In the genomic region with DNA sequence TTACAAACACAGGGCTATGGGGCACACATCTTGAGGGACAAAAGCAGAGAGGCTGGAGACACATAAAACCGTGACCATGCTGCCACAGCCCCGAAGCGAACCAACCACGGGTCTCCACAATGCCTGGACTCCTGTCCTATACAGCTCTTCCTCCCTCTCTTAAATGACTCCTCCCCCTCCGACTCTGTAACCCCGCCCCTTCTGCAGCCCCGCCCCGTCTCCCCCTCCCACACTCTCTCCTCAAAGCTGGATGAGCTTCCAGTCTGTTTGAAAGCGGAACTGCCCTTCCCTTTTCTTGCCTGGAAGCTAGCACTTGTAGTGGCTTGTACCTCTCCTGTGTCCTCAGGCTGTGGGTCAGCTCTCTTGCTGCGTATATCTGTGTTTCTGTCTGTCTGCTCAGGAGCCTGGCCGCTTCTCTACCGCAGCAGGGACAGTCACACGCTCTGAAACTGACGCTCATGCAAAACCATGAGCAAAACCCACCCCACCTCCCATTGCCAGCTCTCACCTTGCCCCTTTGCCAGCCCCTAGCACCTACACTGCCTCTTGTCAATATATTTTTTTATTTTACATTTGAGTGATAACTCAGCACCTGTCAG, we compare ENCODE assay signal across 8 mouse cellular contexts. TPM values are rescaled to one million over a fixed set of nuclear protein-coding genes. Genes with fewer than 3 reads are reported as not detected.
DNase-seq lines count a peak whose midpoint lies in the region; ATAC-seq lines count a peak whose summit lies in the region.
"Had no signal": no experiment of that assay in that cellular context is flagged by ENCODE, and none has a peak within 500 bp of the region (broad histone marks: within the 10 kb centered on the region; RNA-seq: fewer than 3 reads in every experiment).

No protein-coding gene starts in this region.

- peak overlapping the region; percentile 12 for H3K4me2 ChIP-seq in hindbrain, embryonic 11.5 days (replicated peaks; ENCODE audit: low read depth, low read length)

- H3K27me3 ChIP-seq in hindbrain, embryonic 11.5 days (ENCODE audit: control insufficient read depth, insufficient read depth, low read length), result peaks cover 10% of the 10 kb centered on the region

- H3K4me1 ChIP-seq in hindbrain, embryonic 11.5 days (replicated peaks; ENCODE audit: control insufficient read depth, insufficient read depth, low read length), result no peaks in the 10 kb centered on the region

- DNase-seq in thymus, postnatal 4 days, result peak; percentile 24
- DNase-seq in thymus, postnatal 25 days, result no peak
- peak; percentile 50 for DNase-seq in hindbrain, embryonic 11.5 days (ENCODE audit: low spot score)
- peak; percentile 30 for DNase-seq in lung, postnatal 10 days
- DNase-seq in adipocyte (ENCODE audit: low spot score), result no peak
- DNase-seq in urinary bladder, postnatal 4 days (ENCODE audit: low spot score in 2 of 2), result no peak
- no peak for DNase-seq in left cerebral cortex, adult 8-10 months (ENCODE audit: low spot score in 2 of 2)

- 10% methylated on average over 14 of the region's 14 CpGs for WGBS in hindbrain, embryonic 11.5 days

- ATAC-seq in hindbrain, embryonic 11.5 days (ENCODE audit: low FRiP score), result no peak

- no peak overlapping the region for H3K27ac ChIP-seq in hindbrain, embryonic 11.5 days (ENCODE audit: low read depth, low read length)
- H3K27ac ChIP-seq: macrophage had no signal

- no peak overlapping the region for H3K9ac ChIP-seq in hindbrain, embryonic 11.5 days (ENCODE audit: low read depth, low read length)

- H3K36me3 ChIP-seq in hindbrain, embryonic 11.5 days (ENCODE audit: control insufficient read depth, insufficient read depth, low read length), result no peaks in the 10 kb centered on the region

- H3K9me3 ChIP-seq in hindbrain, embryonic 11.5 days (ENCODE audit: control insufficient read depth, low read length), result no peaks in the 10 kb centered on the region

- no peak overlapping the region for H3K4me3 ChIP-seq in hindbrain, embryonic 11.5 days (ENCODE audit: low read depth, low read length)

RNA-seq across cellular contexts. Expression of gene Obscn, which starts 5.7 kb away (rescaled TPM):
- polyA plus RNA-seq in hindbrain, embryonic 11.5 days (2014; fragmentation: Nextera tagmentation; extraction: Ambion mirVana), result 0.10 and 0.19 TPM in 2 replicates
- total RNA-seq in left cerebral cortex, adult 8-10 months (2022), result 1 to 10 TPM; 5.3 to 5.8 (median 5.7) TPM

RNA-seq across cellular contexts. Expression of gene Iba57, which starts 21.7 kb away (rescaled TPM):
- 2.0 and 2.6 TPM in 2 replicates for polyA plus RNA-seq in hindbrain, embryonic 11.5 days (2014; fragmentation: Nextera tagmentation; extraction: Ambion mirVana)
- total RNA-seq in left cerebral cortex, adult 8-10 months (2022), result 1 to 10 TPM; 6.4 to 7.9 (median 7.1) TPM

RNA-seq across cellular contexts. Expression of gene Gjc2, which starts 41.1 kb away (rescaled TPM):
- not detected in 2 replicates for polyA plus RNA-seq in hindbrain, embryonic 11.5 days (2014; fragmentation: Nextera tagmentation; extraction: Ambion mirVana)
- 10 to 100 TPM; 13.7 to 17.5 (median 16.0) TPM for total RNA-seq in left cerebral cortex, adult 8-10 months (2022)
- polyA plus RNA-seq: macrophage had no signal

RNA-seq across cellular contexts. Expression of gene Guk1, which starts 50.1 kb away (rescaled TPM):
- polyA plus RNA-seq in hindbrain, embryonic 11.5 days (2014; fragmentation: Nextera tagmentation; extraction: Ambion mirVana), result 105 and 107 TPM in 2 replicates
- 100 to 1,000 TPM; 137 to 150 (median 141) TPM for total RNA-seq in left cerebral cortex, adult 8-10 months (2022)

Comparison
In these comparisons a context has a peak if more than half of its experiments do, and no peak if none do; other contexts are left out.
1. DNase-seq: peak in thymus, postnatal 4 days (single experiment), hindbrain, embryonic 11.5 days (single experiment) and lung, postnatal 10 days (single experiment); none in thymus, postnatal 25 days (single experiment), adipocyte (single experiment), urinary bladder, postnatal 4 days (0 of 2) and left cerebral cortex, adult 8-10 months (0 of 2).